Mouse (Mus musculus) cortical plate, adult 2 months (tissue): ENCODE results near the gene Pan3.

Source experiments
- CTCF ChIP-seq: fragments of 200-500 bp; IDR thresholded peaks from 2 replicates; pipeline ENCODE4 v1.5.1; 2011; ENCODE audit warnings: mild to moderate bottlenecking, control low read depth, low read length; ENCODE audit not compliant: insufficient read depth; ENCODE audit errors: extremely low read depth
- POLR2A ChIP-seq: fragments of 200-500 bp; IDR thresholded peaks from 2 replicates; pipeline ENCODE4 v1.6.1; 2011; ENCODE audit warnings: mild to moderate bottlenecking, low read length, control low read depth; ENCODE audit not compliant: insufficient read depth; ENCODE audit errors: extremely low read depth

- TF ChIP-seq CTCF, result no peak
- TF ChIP-seq POLR2A, result no peak
Measured at GRCm38 (mm10) chr5:147496921-147497320, 67.0 kb downstream of the Pan3 start.
